Mouse (Mus musculus) embryonic facial prominence, embryonic 15.5 days (tissue): Measurements from ENCODE around the gene Acvrl1. TPM values are rescaled to one million over a fixed set of nuclear protein-coding genes. Genes with fewer than 3 reads are reported as not detected.

ENCODE experiments used
- microRNA-seq: library from miRNA; unstranded; fragments of <30 nt; microRNA quantifications from one replicate; pipeline ENCODE4, GENCODE M21; 2016; ENCODE audit warnings: borderline number of aligned reads
- polyA plus RNA-seq: library from polyadenylated mRNA; unstranded; fragments of >200 nt; fragmentation: Nextera tagmentation; extraction: Ambion mirVana; gene quantifications from 2 replicates; pipeline ENCODE4 v1.2.1, GENCODE M21; 2015

Gene Acvrl1
- polyA plus RNA-seq, 1 experiment from 2014 or later = 19.6 TPM

Small RNAs within 50 kb of the gene (microRNA-seq; reads per million reads assigned to microRNA genes)
- 0.86 reads per million for gene Mir6962

Other genes with a start within 250 kb of the Acvrl1 start
- gene Gm47841, start 81.1 kb upstream of the Acvrl1 start, polyA plus RNA-seq = not detected in 2 replicates
- gene Fignl2, start 50.0 kb upstream of the Acvrl1 start, polyA plus RNA-seq = 0.19 and 0.21 TPM in 2 replicates
- not detected in 2 replicates for gene Ankrd33, start 12.8 kb upstream of the Acvrl1 start, polyA plus RNA-seq
- gene Acvr1b, start 45.5 kb downstream of the Acvrl1 start, polyA plus RNA-seq = 10.5 and 11.4 TPM in 2 replicates
- gene Grasp, start 95.7 kb downstream of the Acvrl1 start, polyA plus RNA-seq = 11.4 and 15.1 TPM in 2 replicates
- 16.0 and 16.4 TPM in 2 replicates for gene Nr4a1, start 125.7 kb downstream of the Acvrl1 start, polyA plus RNA-seq
- 69.9 and 71.9 TPM in 2 replicates for gene Atg101, start 155.8 kb downstream of the Acvrl1 start, polyA plus RNA-seq
- 1.3 and 1.5 TPM in 2 replicates for gene 6030408B16Rik, start 164.7 kb downstream of the Acvrl1 start, polyA plus RNA-seq
- 26.9 and 33.5 TPM in 2 replicates for gene Krt80, start 241.6 kb downstream of the Acvrl1 start, polyA plus RNA-seq